Mouse (Mus musculus) stomach, postnatal 0 days (tissue): Measurements from ENCODE around the gene Ccdc180.

Experiments used
- CTCF ChIP-seq: IDR thresholded peaks from 2 replicates; pipeline ENCODE4 v1.5.1; 2016; ENCODE audit warnings: antibody characterized with exemption, low read depth, mild to moderate bottlenecking, moderate library complexity
- EP300 ChIP-seq: optimal IDR thresholded peaks from 2 replicates; pipeline ENCODE3; 2016; ENCODE audit warnings: antibody characterized with exemption

DNA sequence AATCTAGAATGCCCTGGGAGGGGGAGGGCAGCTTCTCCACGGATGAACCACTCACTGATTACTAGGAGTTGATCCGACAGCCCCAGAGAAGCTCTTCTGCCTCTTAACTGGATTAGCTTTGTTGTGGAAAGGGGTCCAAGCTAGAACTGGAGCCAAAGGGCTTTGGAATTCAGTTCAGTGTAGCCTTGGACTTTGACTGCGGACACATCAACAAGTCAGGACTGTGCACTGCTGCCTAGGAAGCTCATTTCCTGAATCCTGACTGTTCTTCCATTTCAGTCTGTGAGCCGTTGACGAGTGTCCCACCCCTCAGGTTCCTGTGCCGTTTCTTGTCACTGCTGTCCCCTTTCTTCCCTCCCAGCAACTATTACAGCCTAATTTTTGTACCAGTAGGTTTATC, 76.6 kb downstream of the Ccdc180 start:
- TF ChIP-seq EP300 (no peak), CTCF (no peak)
